Mouse (Mus musculus): ENCODE measurements around the gene Hapln1. TPM values are rescaled to one million over a fixed set of nuclear protein-coding genes. Genes with fewer than 3 reads are reported as not detected.
A peak's percentile ranks its signal among the peaks of the same experiment; 100 is the strongest.

The Hapln1 gene
- total RNA-seq, 2 experiments from 2014 or later: 33.1 to 33.4 TPM

GRCm38 (mm10) chr13:89551502-89551901 is 11.9 kb downstream of the Hapln1 start:
- DNase-seq (ENCODE audit: low spot score in 2 of 2): peak in 1 of 2 experiments; percentile 34
- peak; percentile 89 for TF ChIP-seq CTCF (conservative IDR thresholded peaks at IDR 0.05)
- Histone ChIP-seq H3K27ac (no peak overlapping the region), H3K4me3 (no peak overlapping the region)

- no peak overlapping the region for H3K4me3 ChIP-seq
- TF ChIP-seq CTCF (conservative IDR thresholded peaks at IDR 0.05): no peak
- DNase-seq (ENCODE audit: low spot score in 2 of 2): no peak
These were observed 24.9 kb downstream of the Hapln1 start for GRCm38 (mm10) chr13:89564518-89564917.

GRCm38 (mm10) chr13:89566300-89566699 is 26.7 kb downstream of the Hapln1 start:
- TF ChIP-seq CTCF (conservative IDR thresholded peaks at IDR 0.05): no peak
- H3K27ac ChIP-seq: no peak overlapping the region

More at GRCm38 (mm10) chr13:89564518-89564917, 24.9 kb downstream of the Hapln1 start:
- H3K27ac ChIP-seq: no peak overlapping the region

GRCm38 (mm10) chr13:89579115-89579514 is 39.5 kb downstream of the Hapln1 start:
- DNase-seq (ENCODE audit: low spot score in 2 of 2): no peak
- peak; percentile 44 for TF ChIP-seq CTCF (conservative IDR thresholded peaks at IDR 0.05)
- no peak overlapping the region for H3K27ac ChIP-seq
- no peak overlapping the region for H3K4me3 ChIP-seq

More at GRCm38 (mm10) chr13:89566300-89566699, 26.7 kb downstream of the Hapln1 start:
- no peak overlapping the region for H3K4me3 ChIP-seq
- no peak for DNase-seq (ENCODE audit: low spot score in 2 of 2)

- no peak overlapping the region for H3K4me3 ChIP-seq
- peak overlapping the region; percentile 83 for H3K27ac ChIP-seq
- no peak for DNase-seq (ENCODE audit: low spot score in 2 of 2)
- TF ChIP-seq CTCF (conservative IDR thresholded peaks at IDR 0.05): no peak
These were observed 43.6 kb downstream of the Hapln1 start for GRCm38 (mm10) chr13:89583138-89583746.

GRCm38 (mm10) chr13:89583747-89584738 is 44.4 kb downstream of the Hapln1 start:
- Histone ChIP-seq H3K4me3 (peak overlapping the region; percentile 49), H3K27ac (peak overlapping the region; percentile 83)
- no peak for DNase-seq (ENCODE audit: low spot score in 2 of 2)
- TF ChIP-seq CTCF (conservative IDR thresholded peaks at IDR 0.05): no peak

- Histone ChIP-seq H3K27ac (peak overlapping the region; percentile 83), H3K4me3 (peak overlapping the region; percentile 49)
- no peak for DNase-seq (ENCODE audit: low spot score in 2 of 2)
- no peak for TF ChIP-seq CTCF (conservative IDR thresholded peaks at IDR 0.05)
These were observed 45.5 kb downstream of the Hapln1 start for GRCm38 (mm10) chr13:89585144-89585543.

GRCm38 (mm10) chr13:89595105-89595504 is 55.5 kb downstream of the Hapln1 start:
- Histone ChIP-seq H3K27ac (peak overlapping the region; percentile 73), H3K4me3 (no peak overlapping the region)
- DNase-seq (ENCODE audit: low spot score in 2 of 2): peak in 1 of 2 experiments; percentile 13
- no peak for TF ChIP-seq CTCF (conservative IDR thresholded peaks at IDR 0.05)

GRCm38 (mm10) chr13:89597354-89597753 is 57.8 kb downstream of the Hapln1 start:
- Histone ChIP-seq H3K27ac (peak overlapping the region; percentile 44), H3K4me3 (no peak overlapping the region)
- DNase-seq (ENCODE audit: low spot score in 2 of 2): no peak
- no peak for TF ChIP-seq CTCF (conservative IDR thresholded peaks at IDR 0.05)

- no peak for DNase-seq (ENCODE audit: low spot score in 2 of 2)
- Histone ChIP-seq H3K4me3 (no peak overlapping the region), H3K27ac (peak overlapping the region; percentile 56; the same call in 1 of the 2 replicates)
- no peak for TF ChIP-seq CTCF (conservative IDR thresholded peaks at IDR 0.05)
These were observed 60.9 kb downstream of the Hapln1 start for GRCm38 (mm10) chr13:89600466-89600865.

GRCm38 (mm10) chr13:89603336-89603735 is 63.7 kb downstream of the Hapln1 start:
- peak in 1 of 2 experiments; percentile 19 for DNase-seq (ENCODE audit: low spot score in 2 of 2)
- peak overlapping the region; percentile 58 for H3K27ac ChIP-seq
- H3K4me3 ChIP-seq: no peak overlapping the region
- no peak for TF ChIP-seq CTCF (conservative IDR thresholded peaks at IDR 0.05)

- TF ChIP-seq CTCF (conservative IDR thresholded peaks at IDR 0.05): no peak
- Histone ChIP-seq H3K27ac (peak overlapping the region; percentile 88), H3K4me3 (no peak overlapping the region)
- DNase-seq (ENCODE audit: low spot score in 2 of 2): no peak
These were observed 67.8 kb downstream of the Hapln1 start for GRCm38 (mm10) chr13:89607399-89607798.

- peak; percentile 61 for TF ChIP-seq CTCF (conservative IDR thresholded peaks at IDR 0.05)
- DNase-seq (ENCODE audit: low spot score in 2 of 2): no peak
- Histone ChIP-seq H3K27ac (no peak overlapping the region), H3K4me3 (no peak overlapping the region)
These were observed 79.5 kb downstream of the Hapln1 start for GRCm38 (mm10) chr13:89619064-89619463.

All from layer of hippocampus, adult 2 months (tissue).